Mouse (Mus musculus) liver, embryonic 12.5 days (tissue): Measurements from ENCODE around the gene Nktr. TPM values are rescaled to one million over a fixed set of nuclear protein-coding genes. Genes with fewer than 3 reads are reported as not detected.
A peak's percentile ranks its signal among the peaks of the same experiment; 100 is the strongest.

ENCODE experiments used
- ATAC-seq: fragments of 200-750 bp; cut with Nextera tagmentation; 2 replicates; pipeline ENCODE4 v1.8.0; 2017; ENCODE audit warnings: moderate number of reproducible peaks, mild to moderate bottlenecking, moderate library complexity
- H3K27ac ChIP-seq: fragments of 300-500 bp; sonication (generic); 2 replicates; pipeline ENCODE4 v1.5.1; 2016; ENCODE audit warnings: mild to moderate bottlenecking
- H3K27me3 ChIP-seq: fragments of 300-500 bp; sonication (generic); replicated peaks from 2 replicates; pipeline ENCODE4 v1.6.1; 2016; ENCODE audit warnings: mild to moderate bottlenecking, moderate library complexity
- H3K36me3 ChIP-seq: fragments of 300-500 bp; sonication (generic); 2 replicates; pipeline ENCODE4 v1.6.1; 2016; ENCODE audit warnings: mild to moderate bottlenecking, moderate library complexity
- H3K4me1 ChIP-seq: fragments of 300-500 bp; sonication (generic); 2 replicates; pipeline ENCODE4 v1.6.1; 2016
- H3K4me2 ChIP-seq: fragments of 300-500 bp; sonication (generic); 2 replicates; pipeline ENCODE4 v1.6.1; 2016; ENCODE audit warnings: mild to moderate bottlenecking, moderate library complexity
- H3K4me3 ChIP-seq: fragments of 300-500 bp; sonication (generic); 2 replicates; pipeline ENCODE4 v1.5.1; 2016; ENCODE audit warnings: mild to moderate bottlenecking, moderate library complexity
- H3K9ac ChIP-seq: fragments of 300-500 bp; sonication (generic); 2 replicates; pipeline ENCODE4 v1.6.1; 2016; ENCODE audit warnings: mild to moderate bottlenecking, moderate library complexity
- H3K9me3 ChIP-seq: fragments of 300-500 bp; sonication (generic); replicated peaks from 2 replicates; pipeline ENCODE4 v1.6.1; 2016; ENCODE audit warnings: mild to moderate bottlenecking, moderate library complexity
- WGBS: fragments of 180-500 bp; shearing (Covaris S2); methylation state at CpG from one replicate; pipeline ENCODE4 v1.1.7; 2016; ENCODE audit not compliant: insufficient replicate concordance; 5-methylcytosine and 5-hydroxymethylcytosine counted together
- polyA plus RNA-seq: library from polyadenylated mRNA; unstranded; fragments of >200 nt; fragmentation: Nextera tagmentation; extraction: Ambion mirVana; gene quantifications from 2 replicates; pipeline ENCODE4 v1.2.1, GENCODE M21; 2016

The Nktr gene
- polyA plus RNA-seq, 1 experiment from 2014 or later = 34.0 TPM

DNA sequence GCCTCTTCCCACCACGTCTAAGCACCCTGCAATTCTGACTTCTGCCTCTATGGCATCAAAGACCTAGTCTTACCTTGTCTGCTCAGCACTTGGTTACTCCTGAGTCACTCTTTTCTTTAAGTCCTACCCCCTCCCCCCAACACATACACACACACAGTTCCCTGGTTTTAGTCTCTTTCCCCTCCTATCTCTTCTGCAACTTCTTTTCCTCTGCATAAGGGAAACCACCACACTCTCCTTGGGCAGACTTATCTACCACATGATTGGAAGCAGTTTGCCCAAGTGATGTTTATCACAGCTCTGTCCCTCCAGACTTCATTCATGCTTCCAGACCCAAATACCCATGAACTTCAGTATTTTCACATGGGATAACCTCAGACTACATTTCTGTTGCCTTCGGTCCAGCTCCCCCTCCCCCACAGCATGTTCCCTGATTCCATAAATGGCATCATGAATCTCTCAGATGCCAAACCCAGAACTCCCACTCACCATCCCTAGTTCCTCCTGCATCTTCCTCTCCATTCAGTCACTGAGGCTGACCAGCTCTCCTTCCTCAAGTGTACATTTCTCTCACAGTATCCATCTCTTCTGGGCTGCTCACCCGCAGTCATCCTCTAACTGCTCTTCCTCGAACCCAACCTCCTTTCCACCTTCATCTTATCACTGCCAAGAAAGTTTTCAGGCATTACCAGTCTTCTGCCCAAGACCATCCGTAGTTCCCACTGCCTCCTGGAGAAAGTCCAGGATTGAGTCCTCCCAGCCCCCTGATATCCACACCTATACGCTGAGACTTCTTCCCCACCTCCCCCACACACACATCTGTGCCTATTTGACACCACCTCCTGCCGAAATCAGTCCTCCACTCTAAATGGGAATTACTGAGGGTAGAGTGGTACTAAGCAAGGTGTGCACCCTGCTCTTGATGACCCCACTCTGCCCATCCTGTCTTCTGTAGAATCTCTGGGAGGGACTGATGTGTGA, 10.2 kb upstream of the Nktr start:
- H3K4me3 ChIP-seq = no peak overlapping the region
- no peak overlapping the region; the same call in 1 of the 2 replicates for H3K27ac ChIP-seq
- no peaks in the 10 kb centered on the region for H3K27me3 ChIP-seq
- H3K4me1 ChIP-seq = peaks cover 76% of the 10 kb centered on the region
- H3K36me3 ChIP-seq = peaks cover 21% of the 10 kb centered on the region
- no peak overlapping the region; the same call in 1 of the 2 replicates for H3K9ac ChIP-seq
- no peak overlapping the region for H3K4me2 ChIP-seq
- WGBS = 50% methylated on average over 7 of the region's 7 CpGs
- H3K9me3 ChIP-seq = no peaks in the 10 kb centered on the region
- ATAC-seq = no peak

- Histone ChIP-seq H3K27me3 (no peaks in the 10 kb centered on the region), H3K4me2 (peak within 1 kb of the TSS; percentile 84), H3K4me1 (peaks cover 66% of the 10 kb centered on the region), H3K9me3 (no peaks in the 10 kb centered on the region), H3K4me3 (peak within 1 kb of the TSS; percentile 93), H3K27ac (peak within 1 kb of the TSS; percentile 94), H3K9ac (peak within 1 kb of the TSS; percentile 89), H3K36me3 (peaks cover 24% of the 10 kb centered on the region)
- WGBS = 4% methylated on average over 37 of the region's 37 CpGs
- ATAC-seq = peak; percentile 94
Observed at GRCm38 (mm10) chr9:121709898-121710583, 8.9 kb upstream of the Nktr start, which contains the start of gene Ss18l2. Gene Ss18l2 (plus strand): TSS chr9:121710329.

DNA sequence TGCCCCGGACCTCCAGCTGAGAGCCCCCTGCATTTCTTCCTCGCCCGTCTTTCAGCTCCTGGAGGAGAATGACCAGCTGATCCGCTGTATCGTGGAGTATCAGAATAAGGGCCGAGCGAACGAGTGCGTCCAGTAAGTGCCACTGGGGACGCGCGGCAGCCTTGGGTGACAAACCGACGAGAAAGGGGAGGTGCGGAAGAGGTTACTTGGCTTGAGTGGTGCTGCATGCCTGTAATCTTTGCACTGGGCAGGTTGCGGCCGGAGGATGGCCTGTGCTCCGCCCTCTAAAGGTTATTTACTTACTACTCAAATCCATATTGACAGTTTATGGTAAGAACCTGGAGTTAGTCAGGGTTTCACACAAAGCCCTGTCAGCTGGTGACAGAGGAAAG, 8.4 kb upstream of the Nktr start:
- H3K27me3 ChIP-seq = no peaks in the 10 kb centered on the region
- ATAC-seq = peak; percentile 67
- no peaks in the 10 kb centered on the region for H3K9me3 ChIP-seq
- peaks cover 24% of the 10 kb centered on the region for H3K36me3 ChIP-seq
- peak overlapping the region; percentile 94 for H3K27ac ChIP-seq
- H3K4me2 ChIP-seq = peak overlapping the region; percentile 84
- H3K4me3 ChIP-seq = peak overlapping the region; percentile 93
- under 1% methylated on average over 18 of the region's 18 CpGs for WGBS
- peaks cover 61% of the 10 kb centered on the region for H3K4me1 ChIP-seq
- peak overlapping the region; percentile 89 for H3K9ac ChIP-seq

DNA sequence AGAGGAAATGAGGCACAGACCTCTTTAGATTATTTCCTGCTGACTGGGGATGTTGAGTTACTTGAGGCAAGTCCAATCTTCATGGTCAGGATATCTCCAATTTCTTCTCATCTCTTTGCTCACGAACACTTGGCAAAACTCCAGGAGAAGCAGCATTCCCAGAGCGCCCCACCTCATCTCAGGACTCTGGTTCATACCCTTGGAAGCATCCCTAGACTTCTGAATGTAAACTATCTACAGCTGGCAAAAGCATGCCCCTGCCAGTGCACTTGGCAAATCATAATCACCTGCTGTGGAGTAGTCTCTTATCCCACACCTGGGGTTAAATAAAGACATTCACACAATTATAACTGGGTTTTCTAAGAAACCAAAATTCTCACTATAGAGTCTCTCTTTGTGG, 1.9 kb upstream of the Nktr start:
- H3K36me3 ChIP-seq = peaks cover 24% of the 10 kb centered on the region
- no peak overlapping the region for H3K4me2 ChIP-seq
- ATAC-seq = no peak
- WGBS = 72% methylated on average over 2 of the region's 2 CpGs
- no peaks in the 10 kb centered on the region for H3K9me3 ChIP-seq
- H3K9ac ChIP-seq = no peak overlapping the region
- no peak overlapping the region for H3K4me3 ChIP-seq
- H3K27me3 ChIP-seq = no peaks in the 10 kb centered on the region
- H3K4me1 ChIP-seq = peaks cover 32% of the 10 kb centered on the region
- H3K27ac ChIP-seq = no peak overlapping the region

GRCm38 (mm10) chr9:121718070-121718705, 781 bp upstream of the Nktr start:
- Histone ChIP-seq H3K27ac (peak overlapping the region; percentile 98), H3K36me3 (peaks cover 13% of the 10 kb centered on the region), H3K4me1 (peaks cover 30% of the 10 kb centered on the region), H3K4me2 (peak overlapping the region; percentile 96), H3K9ac (peak overlapping the region; percentile 82), H3K9me3 (no peaks in the 10 kb centered on the region), H3K27me3 (no peaks in the 10 kb centered on the region), H3K4me3 (peak overlapping the region; percentile 84)
- no peak for ATAC-seq
- 62% methylated on average over 15 of the region's 15 CpGs for WGBS

- peaks cover 30% of the 10 kb centered on the region for H3K4me1 ChIP-seq
- under 1% methylated on average over 73 of the region's 87 CpGs for WGBS
Observed at GRCm38 (mm10) chr9:121719347-121720331, 670 bp downstream of the Nktr start.

DNA sequence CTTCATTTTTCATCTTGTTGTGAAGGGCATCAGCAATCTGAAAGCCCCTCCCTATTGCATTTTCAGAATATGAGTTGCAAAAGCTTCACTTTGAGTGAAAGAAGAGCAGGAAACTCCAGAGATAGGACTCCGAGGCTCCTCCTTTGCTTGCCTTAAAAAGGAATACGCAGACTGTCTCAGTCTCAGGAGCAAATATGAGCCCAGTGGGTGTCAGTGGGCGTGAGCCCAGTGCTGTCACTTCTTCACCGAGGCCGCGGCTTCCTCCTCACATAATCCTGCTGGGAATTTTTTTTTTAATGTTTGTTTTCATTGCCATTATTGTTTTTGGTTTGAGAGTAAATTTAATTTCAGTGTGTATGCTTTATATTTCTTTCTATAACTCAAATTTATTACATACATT, 21.5 kb downstream of the Nktr start:
- Histone ChIP-seq H3K4me3 (no peak overlapping the region), H3K4me2 (no peak overlapping the region), H3K27me3 (no peaks in the 10 kb centered on the region), H3K9ac (no peak overlapping the region), H3K36me3 (peaks cover 73% of the 10 kb centered on the region), H3K4me1 (no peaks in the 10 kb centered on the region), H3K9me3 (no peaks in the 10 kb centered on the region), H3K27ac (no peak overlapping the region)
- ATAC-seq = no peak
- WGBS = 82% methylated on average over 6 of the region's 6 CpGs

More at GRCm38 (mm10) chr9:121719347-121720331, 670 bp downstream of the Nktr start:
- H3K4me3 ChIP-seq = peak overlapping the region; percentile 84
- H3K36me3 ChIP-seq = peaks cover 6% of the 10 kb centered on the region
- peak overlapping the region; percentile 96 for H3K4me2 ChIP-seq
- H3K27me3 ChIP-seq = no peaks in the 10 kb centered on the region
- ATAC-seq = peak; percentile 48
- H3K9me3 ChIP-seq = no peaks in the 10 kb centered on the region
- peak overlapping the region; percentile 98 for H3K9ac ChIP-seq
- H3K27ac ChIP-seq = peak overlapping the region; percentile 98

- no peak for ATAC-seq
- 80% methylated on average over 3 of the region's 3 CpGs for WGBS
- H3K27me3 ChIP-seq = no peaks in the 10 kb centered on the region
- H3K9me3 ChIP-seq = no peaks in the 10 kb centered on the region
- H3K36me3 ChIP-seq = peaks cover 73% of the 10 kb centered on the region
- no peak overlapping the region for H3K4me3 ChIP-seq
- no peak overlapping the region for H3K4me2 ChIP-seq
- H3K27ac ChIP-seq = no peak overlapping the region
- H3K9ac ChIP-seq = no peak overlapping the region
- H3K4me1 ChIP-seq = no peaks in the 10 kb centered on the region
Observed at GRCm38 (mm10) chr9:121741168-121741567, 22.2 kb downstream of the Nktr start.

- Histone ChIP-seq H3K4me2 (no peak overlapping the region), H3K27ac (no peak overlapping the region), H3K9me3 (no peaks in the 10 kb centered on the region), H3K36me3 (peaks cover 90% of the 10 kb centered on the region), H3K9ac (no peak overlapping the region), H3K4me3 (no peak overlapping the region), H3K4me1 (no peaks in the 10 kb centered on the region), H3K27me3 (no peaks in the 10 kb centered on the region)
- WGBS = 67% methylated on average over 8 of the region's 8 CpGs
- ATAC-seq = no peak
Observed at GRCm38 (mm10) chr9:121744051-121744450, 25.1 kb downstream of the Nktr start.

GRCm38 (mm10) chr9:121752774-121753173, 33.8 kb downstream of the Nktr start:
- no peak overlapping the region for H3K27ac ChIP-seq
- H3K27me3 ChIP-seq = peaks cover 5% of the 10 kb centered on the region
- no peak overlapping the region for H3K4me3 ChIP-seq
- H3K4me2 ChIP-seq = no peak overlapping the region
- no peak overlapping the region for H3K9ac ChIP-seq
- H3K9me3 ChIP-seq = no peaks in the 10 kb centered on the region
- H3K4me1 ChIP-seq = peaks cover under 1% of the 10 kb centered on the region; the same call in 1 of the 2 replicates
- ATAC-seq = no peak
- H3K36me3 ChIP-seq = peaks cover 90% of the 10 kb centered on the region
- WGBS = 93% methylated on average over 9 of the region's 9 CpGs

DNA sequence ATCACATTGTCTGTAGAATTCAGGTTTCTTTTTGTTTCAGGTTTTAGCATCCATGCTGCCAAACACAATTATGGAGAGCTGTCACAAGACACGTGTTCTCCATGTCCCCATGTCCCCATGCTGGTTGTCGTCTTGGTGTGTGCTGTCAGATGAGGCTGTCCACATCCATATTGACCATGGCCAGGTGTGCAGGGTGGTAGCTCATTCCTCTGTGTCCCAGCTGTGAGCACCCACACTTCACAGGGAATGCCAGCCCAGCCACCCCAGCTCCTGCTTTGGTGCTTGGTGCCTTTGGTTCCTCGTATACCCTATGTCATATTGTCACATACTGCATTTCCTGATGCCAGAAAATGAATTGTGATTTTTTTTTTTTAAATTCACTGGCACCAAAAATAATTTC, 35.7 kb downstream of the Nktr start:
- Histone ChIP-seq H3K9ac (no peak overlapping the region), H3K4me3 (no peak overlapping the region), H3K27me3 (peaks cover 23% of the 10 kb centered on the region), H3K27ac (no peak overlapping the region), H3K4me2 (no peak overlapping the region), H3K9me3 (no peaks in the 10 kb centered on the region), H3K36me3 (peaks cover 71% of the 10 kb centered on the region), H3K4me1 (peaks cover 17% of the 10 kb centered on the region)
- no peak for ATAC-seq
- WGBS = 84% methylated on average over 3 of the region's 3 CpGs
